Mouse (Mus musculus) embryonic facial prominence, embryonic 11.5 days (tissue): Measurements from ENCODE around the gene Art1. TPM values are rescaled to one million over a fixed set of nuclear protein-coding genes. Genes with fewer than 3 reads are reported as not detected.
A peak's percentile ranks its signal among the peaks of the same experiment; 100 is the strongest.

ENCODE experiments used
- ATAC-seq: fragments of 200-750 bp; cut with Nextera tagmentation; replicated peaks from 2 replicates; pipeline ENCODE4 v1.8.0; 2017; ENCODE audit warnings: low read depth; ENCODE audit not compliant: insufficient number of reproducible peaks, low FRiP score, low TSS enrichment
- DNase-seq: peaks from one replicate; pipeline ENCODE4 v3.0.0-alpha.2; 2015; ENCODE audit warnings: low spot score
- H3K27ac ChIP-seq: fragments of 300-500 bp; sonication (generic); replicated peaks from 2 replicates; pipeline ENCODE4 v1.5.1; 2014; ENCODE audit warnings: mild to moderate bottlenecking, low read depth, low read length, control low read depth
- H3K27me3 ChIP-seq: fragments of 300-500 bp; sonication (generic); 2 replicates; pipeline ENCODE4 v1.6.1; 2014; ENCODE audit warnings: mild to moderate bottlenecking, low read length, moderate library complexity, mixed read lengths; ENCODE audit not compliant: control insufficient read depth, insufficient read depth
- H3K36me3 ChIP-seq: fragments of 300-500 bp; sonication (generic); replicated peaks from 2 replicates; pipeline ENCODE4 v1.6.1; 2014; ENCODE audit warnings: low read depth, mild to moderate bottlenecking, low read length, moderate library complexity, mixed read lengths; ENCODE audit not compliant: control insufficient read depth, insufficient read depth
- H3K4me1 ChIP-seq: fragments of 300-500 bp; sonication (generic); 2 replicates; pipeline ENCODE4 v1.6.1; 2014; ENCODE audit warnings: low read length, mixed read lengths; ENCODE audit not compliant: control insufficient read depth, insufficient read depth
- H3K4me2 ChIP-seq: fragments of 300-500 bp; sonication (generic); 2 replicates; pipeline ENCODE4 v1.6.1; 2014; ENCODE audit warnings: low read depth, mild to moderate bottlenecking, control low read depth, low read length, moderate library complexity
- H3K4me3 ChIP-seq: fragments of 300-500 bp; sonication (generic); 2 replicates; pipeline ENCODE4 v1.5.1; 2014; ENCODE audit warnings: low read depth, low read length, control low read depth
- H3K9ac ChIP-seq: fragments of 300-500 bp; sonication (generic); replicated peaks from 2 replicates; pipeline ENCODE4 v1.6.1; 2014; ENCODE audit warnings: mild to moderate bottlenecking, control low read depth, low read length
- H3K9me3 ChIP-seq: fragments of 300-500 bp; sonication (generic); replicated peaks from 2 replicates; pipeline ENCODE4 v1.6.1; 2016; ENCODE audit warnings: mild to moderate bottlenecking, low read length, inconsistent platforms, mixed read lengths; ENCODE audit not compliant: control insufficient read depth
- WGBS: fragments of 180-500 bp; shearing (Covaris S2); extraction: QIAGEN DNeasy Blood & Tissue Kit; methylation state at CpG from one replicate; pipeline ENCODE4 v1.1.7; 2014; 5-methylcytosine and 5-hydroxymethylcytosine counted together
- polyA plus RNA-seq: library from polyadenylated mRNA; unstranded; fragments of >200 nt; fragmentation: Nextera tagmentation; extraction: Ambion mirVana; gene quantifications from 2 replicates; pipeline ENCODE4 v1.2.1, GENCODE M21; 2014

The Art1 gene
- polyA plus RNA-seq, 1 experiment from 2014 or later: 1.1 TPM

DNA sequence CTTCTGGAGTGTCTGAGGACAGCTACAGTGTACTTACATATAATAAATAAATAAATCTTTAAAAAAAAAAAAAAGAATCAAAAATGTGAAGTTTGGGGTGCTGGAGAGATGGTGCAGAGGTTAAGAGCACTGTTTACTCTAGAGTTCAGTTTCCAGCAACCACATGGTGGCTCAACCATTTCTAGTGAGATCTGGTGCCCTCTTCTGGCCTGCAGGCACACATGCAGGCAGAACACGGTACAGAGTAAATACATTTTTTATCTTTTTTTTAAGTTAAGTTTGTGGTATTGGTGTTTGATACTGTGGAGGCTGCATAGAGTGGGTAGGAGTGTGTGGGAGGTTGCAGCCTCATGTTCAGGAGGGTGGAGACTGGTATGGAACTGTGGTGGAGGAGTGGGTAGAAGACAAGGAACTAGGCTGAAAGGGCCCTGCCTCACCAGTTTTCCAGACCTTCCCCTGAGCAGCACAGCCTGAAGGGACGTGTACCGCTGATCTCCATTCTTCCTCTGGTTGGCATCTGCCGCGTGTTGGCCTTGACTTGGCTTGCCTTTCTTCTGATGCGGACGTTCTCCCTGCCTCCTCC is 24.7 kb upstream of the Art1 start:
- peak; percentile 33 for DNase-seq
- no peaks in the 10 kb centered on the region for H3K4me1 ChIP-seq
- ATAC-seq: peak; percentile 50; the same call in 1 of the 2 replicates
- no peaks in the 10 kb centered on the region for H3K27me3 ChIP-seq
- H3K27ac ChIP-seq: no peak overlapping the region
- H3K4me3 ChIP-seq: no peak overlapping the region
- no peaks in the 10 kb centered on the region for H3K9me3 ChIP-seq
- no peak overlapping the region for H3K9ac ChIP-seq
- no peak overlapping the region for H3K4me2 ChIP-seq
- 90% methylated on average over 7 of the region's 7 CpGs for whole genome bisulfite sequencing
- H3K36me3 ChIP-seq: peaks cover 14% of the 10 kb centered on the region

DNA sequence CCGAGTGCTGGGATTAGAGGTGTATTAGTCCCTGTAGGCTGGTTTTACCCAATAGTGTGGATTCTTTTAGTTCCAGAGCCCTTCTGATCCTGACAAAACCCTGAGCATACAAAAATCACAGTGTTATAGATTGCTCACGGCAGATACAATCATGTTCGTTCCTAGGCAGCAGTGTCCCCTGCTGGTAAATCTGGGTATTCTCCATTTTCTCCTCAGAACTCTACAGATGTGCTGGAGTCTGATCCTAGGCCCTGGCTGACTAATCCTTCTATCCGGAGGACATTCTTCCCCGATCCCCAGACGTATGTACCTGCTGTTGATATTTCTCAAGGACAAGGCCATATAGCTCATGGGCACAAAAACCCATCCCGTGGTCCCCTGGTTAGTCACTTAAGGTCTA is 23.0 kb upstream of the Art1 start:
- H3K4me2 ChIP-seq: no peak overlapping the region
- H3K4me3 ChIP-seq: no peak overlapping the region
- H3K4me1 ChIP-seq: no peaks in the 10 kb centered on the region
- H3K27me3 ChIP-seq: no peaks in the 10 kb centered on the region
- H3K9me3 ChIP-seq: no peaks in the 10 kb centered on the region
- ATAC-seq: no peak
- no peak overlapping the region for H3K9ac ChIP-seq
- 82% methylated on average over 7 of the region's 7 CpGs for WGBS
- H3K36me3 ChIP-seq: peaks cover 17% of the 10 kb centered on the region
- H3K27ac ChIP-seq: no peak overlapping the region
- peak; percentile 38 for DNase-seq

GRCm38 (mm10) chr7:102080311-102080710 is 21.2 kb upstream of the Art1 start:
- no peak overlapping the region for H3K27ac ChIP-seq
- no peak overlapping the region for H3K4me2 ChIP-seq
- no peaks in the 10 kb centered on the region for H3K4me1 ChIP-seq
- no peak for DNase-seq
- ATAC-seq: no peak
- peaks cover 17% of the 10 kb centered on the region for H3K36me3 ChIP-seq
- no peak overlapping the region for H3K9ac ChIP-seq
- H3K27me3 ChIP-seq: no peaks in the 10 kb centered on the region
- H3K9me3 ChIP-seq: no peaks in the 10 kb centered on the region
- 92% methylated on average over 8 of the region's 8 CpGs for WGBS
- H3K4me3 ChIP-seq: no peak overlapping the region

GRCm38 (mm10) chr7:102081784-102082183 is 19.8 kb upstream of the Art1 start:
- H3K4me2 ChIP-seq: no peak overlapping the region
- DNase-seq (no peak), ATAC-seq (no peak)
- H3K27me3 ChIP-seq: no peaks in the 10 kb centered on the region
- H3K4me1 ChIP-seq: no peaks in the 10 kb centered on the region
- 98% methylated on average over 5 of the region's 5 CpGs for whole genome bisulfite sequencing
- H3K4me3 ChIP-seq: no peak overlapping the region
- peaks cover 12% of the 10 kb centered on the region for H3K36me3 ChIP-seq
- H3K9ac ChIP-seq: no peak overlapping the region
- no peaks in the 10 kb centered on the region for H3K9me3 ChIP-seq
- no peak overlapping the region for H3K27ac ChIP-seq

DNA sequence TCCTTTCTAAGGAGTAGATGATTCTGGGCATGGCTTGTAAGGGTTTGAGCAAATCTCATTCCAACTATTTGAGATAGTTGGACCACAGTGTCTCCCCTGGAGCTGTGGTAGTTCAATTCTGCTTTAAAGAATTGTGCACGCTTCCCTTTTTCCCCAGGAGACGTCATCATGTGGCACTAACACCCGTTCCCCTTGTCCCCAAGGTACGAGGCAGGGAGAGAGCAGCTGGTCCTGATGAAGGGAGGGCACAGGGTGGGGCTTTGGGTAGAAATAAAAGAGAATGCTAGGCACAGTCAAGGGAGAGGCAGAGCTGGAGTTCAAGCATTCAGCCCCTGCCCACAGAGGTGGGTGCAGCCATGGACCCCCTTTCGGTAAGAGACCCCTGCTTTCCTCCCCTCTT is 18.7 kb upstream of the Art1 start, which contains the start of gene Trpc2:
TSS of gene Trpc2 (plus strand) at position 301 of the 400 bp plus-strand sequence.
- H3K4me1 ChIP-seq: no peaks in the 10 kb centered on the region
- no peak within 1 kb of the TSS for H3K9ac ChIP-seq
- peaks cover 9% of the 10 kb centered on the region for H3K36me3 ChIP-seq
- no peak within 1 kb of the TSS for H3K4me2 ChIP-seq
- no peak for ATAC-seq
- no peak for DNase-seq
- no peaks in the 10 kb centered on the region for H3K9me3 ChIP-seq
- no peak within 1 kb of the TSS for H3K27ac ChIP-seq
- WGBS: 77% methylated on average over 5 of the region's 5 CpGs
- H3K4me3 ChIP-seq: no peak within 1 kb of the TSS
- H3K27me3 ChIP-seq: no peaks in the 10 kb centered on the region

GRCm38 (mm10) chr7:102084041-102084696 is 17.4 kb upstream of the Art1 start:
- H3K4me3 ChIP-seq: no peak overlapping the region
- 92% methylated on average over 26 of the region's 26 CpGs for WGBS
- H3K4me1 ChIP-seq: no peaks in the 10 kb centered on the region
- H3K27me3 ChIP-seq: no peaks in the 10 kb centered on the region
- no peak overlapping the region for H3K9ac ChIP-seq
- ATAC-seq: no peak
- no peak overlapping the region for H3K4me2 ChIP-seq
- DNase-seq: no peak
- no peaks in the 10 kb centered on the region for H3K9me3 ChIP-seq
- H3K27ac ChIP-seq: no peak overlapping the region
- peaks cover 9% of the 10 kb centered on the region for H3K36me3 ChIP-seq

GRCm38 (mm10) chr7:102087336-102087735 is 14.2 kb upstream of the Art1 start:
- DNase-seq: no peak
- Histone ChIP-seq H3K4me2 (no peak overlapping the region), H3K27ac (no peak overlapping the region), H3K4me1 (no peaks in the 10 kb centered on the region), H3K9ac (no peak overlapping the region), H3K27me3 (no peaks in the 10 kb centered on the region), H3K36me3 (0 out of 2 replicates have a peak, but pooled peaks cover 2% of the 10 kb centered on the region), H3K4me3 (no peak overlapping the region), H3K9me3 (no peaks in the 10 kb centered on the region)
- WGBS: 76% methylated on average over 4 of the region's 4 CpGs
- no peak for ATAC-seq
